Mouse (Mus musculus) neural tube, embryonic 11.5 days (tissue): ENCODE results near the gene Sap30. TPM values are rescaled to one million over a fixed set of nuclear protein-coding genes. Genes with fewer than 3 reads are reported as not detected.
A peak's percentile ranks its signal among the peaks of the same experiment; 100 is the strongest.
"Not testable (repeated sequence)": the region's sequence is repeated elsewhere in the genome, so short reads cannot be mapped to it uniquely, and the experiment has no call there.

Experiments used
- ATAC-seq: fragments of 200-750 bp; cut with Nextera tagmentation; 2 replicates; pipeline ENCODE4 v1.8.0; 2017; ENCODE audit warnings: moderate number of reproducible peaks, mild to moderate bottlenecking, moderate TSS enrichment, moderate library complexity; ENCODE audit not compliant: insufficient read depth, low FRiP score, low TSS enrichment
- DNase-seq: peaks from one replicate; pipeline ENCODE4 v3.0.0-alpha.2; 2015; ENCODE audit warnings: low spot score
- H3K27ac ChIP-seq: fragments of 300-500 bp; sonication (generic); 2 replicates; pipeline ENCODE4 v1.5.1; 2014; ENCODE audit warnings: low read depth, mild to moderate bottlenecking, low read length
- H3K27me3 ChIP-seq: fragments of 300-500 bp; sonication (generic); 2 replicates; pipeline ENCODE4 v1.6.1; 2014; ENCODE audit warnings: mild to moderate bottlenecking, low read length, mixed read lengths; ENCODE audit not compliant: control insufficient read depth, insufficient read depth
- H3K36me3 ChIP-seq: fragments of 300-500 bp; sonication (generic); 2 replicates; pipeline ENCODE4 v1.6.1; 2014; ENCODE audit warnings: mild to moderate bottlenecking, low read length, moderate library complexity, mixed read lengths; ENCODE audit not compliant: control insufficient read depth, insufficient read depth
- H3K4me1 ChIP-seq: fragments of 300-500 bp; sonication (generic); 2 replicates; pipeline ENCODE4 v1.6.1; 2014; ENCODE audit warnings: low read length, mixed read lengths; ENCODE audit not compliant: control insufficient read depth, insufficient read depth
- H3K4me2 ChIP-seq: fragments of 300-500 bp; sonication (generic); 2 replicates; pipeline ENCODE4 v1.6.1; 2014; ENCODE audit warnings: low read depth, mild to moderate bottlenecking, moderate library complexity
- H3K4me3 ChIP-seq: fragments of 300-500 bp; sonication (generic); 2 replicates; pipeline ENCODE4 v1.5.1; 2014; ENCODE audit warnings: low read depth, low read length
- H3K9ac ChIP-seq: fragments of 300-500 bp; sonication (generic); 2 replicates; pipeline ENCODE4 v1.6.1; 2014; ENCODE audit warnings: mild to moderate bottlenecking, low read length
- H3K9me3 ChIP-seq: fragments of 300-500 bp; sonication (generic); 2 replicates; pipeline ENCODE4 v1.6.1; 2016; ENCODE audit warnings: low read length; ENCODE audit not compliant: control insufficient read depth
- WGBS: fragments of 180-500 bp; shearing (Covaris S2); extraction: QIAGEN DNeasy Blood & Tissue Kit; methylation state at CpG from one replicate; pipeline ENCODE4 v1.1.7; 2014; 5-methylcytosine and 5-hydroxymethylcytosine counted together
- polyA plus RNA-seq: library from polyadenylated mRNA; unstranded; fragments of >200 nt; fragmentation: Nextera tagmentation; extraction: Ambion mirVana; gene quantifications from 2 replicates; pipeline ENCODE4 v1.2.1, GENCODE M21; 2014

Sap30 gene
- polyA plus RNA-seq, 1 experiment from 2014 or later: 103 TPM

DNA sequence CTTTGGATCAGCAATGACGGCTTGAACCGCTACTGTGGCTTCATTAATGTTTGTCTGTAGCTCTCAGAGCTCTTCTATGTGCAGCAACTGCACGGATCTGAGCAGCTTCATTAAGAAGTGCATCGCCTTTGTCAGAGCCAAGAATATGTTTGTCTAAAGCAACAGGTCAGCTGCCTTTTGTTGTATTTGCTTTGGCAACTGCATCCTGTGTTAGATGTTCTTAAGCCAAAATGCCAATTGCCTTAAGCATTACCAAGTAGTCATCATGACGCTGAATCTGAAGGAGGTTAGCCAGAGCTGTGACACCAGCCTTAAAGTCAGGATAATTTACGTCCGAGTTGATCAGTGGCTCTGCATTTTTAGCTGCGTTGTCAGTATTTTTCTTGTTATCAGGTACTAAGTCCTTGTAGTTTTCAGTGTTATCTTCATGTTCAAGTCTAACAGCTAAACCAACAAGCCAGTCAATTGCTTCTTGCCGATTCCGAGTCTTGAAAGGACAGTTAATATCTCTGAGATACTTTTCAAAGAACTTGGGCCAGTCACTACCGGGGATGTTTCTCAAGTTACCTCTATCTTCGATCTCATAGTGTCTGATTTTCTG lies 32.6 kb upstream of the Sap30 start:
- H3K4me2 ChIP-seq: no peak overlapping the region
- no peak overlapping the region for H3K9ac ChIP-seq
- no peaks in the 10 kb centered on the region for H3K36me3 ChIP-seq
- H3K9me3 ChIP-seq: no peaks in the 10 kb centered on the region
- no peaks in the 10 kb centered on the region for H3K4me1 ChIP-seq
- 92% methylated on average over 12 of the region's 12 CpGs for WGBS
- H3K27me3 ChIP-seq: no peaks in the 10 kb centered on the region
- H3K4me3 ChIP-seq: no peak overlapping the region
- DNase-seq: no peak
- no peak for ATAC-seq
- no peak overlapping the region for H3K27ac ChIP-seq

GRCm38 (mm10) chr8:57517723-57518122 lies 30.1 kb upstream of the Sap30 start:
- H3K36me3 ChIP-seq: no peaks in the 10 kb centered on the region
- H3K27me3 ChIP-seq: no peaks in the 10 kb centered on the region
- no peaks in the 10 kb centered on the region for H3K9me3 ChIP-seq
- DNase-seq (no peak), ATAC-seq (no peak)
- no peak overlapping the region for H3K27ac ChIP-seq
- 93% methylated on average over 3 of the region's 3 CpGs for WGBS
- H3K4me1 ChIP-seq: no peaks in the 10 kb centered on the region
- no peak overlapping the region for H3K4me3 ChIP-seq
- H3K4me2 ChIP-seq: no peak overlapping the region
- H3K9ac ChIP-seq: no peak overlapping the region

GRCm38 (mm10) chr8:57516685-57517084 lies 29.0 kb upstream of the Sap30 start:
- 92% methylated on average over 4 of the region's 5 CpGs for WGBS
- DNase-seq, H3K27ac ChIP-seq, H3K4me2 ChIP-seq, H3K9ac ChIP-seq, H3K36me3 ChIP-seq, ATAC-seq, H3K4me1 ChIP-seq, H3K4me3 ChIP-seq, H3K9me3 ChIP-seq, H3K27me3 ChIP-seq: not testable (repeated sequence)

GRCm38 (mm10) chr8:57513178-57513661 lies 25.6 kb upstream of the Sap30 start:
- H3K27ac ChIP-seq, DNase-seq: not testable (repeated sequence)
- 31% methylated on average over 10 of the region's 10 CpGs for WGBS

DNA sequence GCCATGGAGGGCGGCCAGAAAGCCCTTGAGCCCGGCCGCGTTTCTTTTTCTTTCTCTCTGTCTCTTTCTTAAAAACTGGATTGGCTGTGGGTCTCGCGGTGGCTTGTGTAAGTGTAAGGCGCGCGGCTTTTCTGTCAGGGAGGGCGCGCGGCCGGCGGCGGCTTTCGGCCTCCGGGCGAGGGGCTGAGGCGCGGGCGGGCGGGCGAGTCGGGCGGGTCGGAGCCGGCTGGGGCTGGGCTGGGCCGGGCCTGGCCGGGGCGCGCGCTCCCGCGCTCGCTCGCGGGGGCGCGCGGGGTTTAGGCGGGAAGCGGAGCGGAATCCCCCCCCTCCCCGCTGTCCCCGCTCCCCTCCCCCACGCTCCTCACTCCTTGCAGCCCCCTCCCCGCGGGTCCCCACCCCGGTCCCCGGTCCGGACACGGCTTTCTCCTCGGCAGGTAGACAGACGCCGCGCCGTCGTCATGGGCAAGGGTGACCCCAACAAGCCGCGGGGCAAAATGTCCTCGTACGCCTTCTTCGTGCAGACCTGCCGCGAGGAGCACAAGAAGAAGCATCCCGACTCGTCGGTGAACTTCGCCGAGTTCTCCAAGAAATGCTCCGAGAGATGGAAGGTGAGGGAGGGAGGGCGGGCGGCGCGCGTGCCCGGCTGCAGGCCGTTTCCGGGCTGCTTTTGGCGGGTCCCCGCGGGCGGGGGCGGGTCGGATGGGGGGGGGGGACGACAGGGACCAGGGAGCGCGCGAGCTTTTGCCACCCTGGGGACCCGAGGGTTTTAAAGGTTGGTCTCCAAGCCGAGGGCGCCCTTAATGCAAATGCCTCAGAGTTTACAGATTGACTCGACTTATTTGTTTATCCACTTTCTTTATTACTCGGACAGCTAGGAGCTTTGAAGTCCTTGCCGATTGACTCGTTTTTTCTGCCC lies 24.7 kb upstream of the Sap30 start:
- peak overlapping the region; percentile 100 for H3K9ac ChIP-seq
- DNase-seq (peak; percentile 74), ATAC-seq (peak; percentile 59)
- H3K4me1 ChIP-seq: no peaks in the 10 kb centered on the region
- H3K27ac ChIP-seq: peak overlapping the region; percentile 100
- no peaks in the 10 kb centered on the region for H3K9me3 ChIP-seq
- H3K4me3 ChIP-seq: peak overlapping the region; percentile 94
- peak overlapping the region; percentile 57 for H3K4me2 ChIP-seq
- H3K27me3 ChIP-seq: no peaks in the 10 kb centered on the region
- H3K36me3 ChIP-seq: no peaks in the 10 kb centered on the region
- under 1% methylated on average over 62 of the region's 96 CpGs for WGBS

More at GRCm38 (mm10) chr8:57513178-57513661, 25.6 kb upstream of the Sap30 start:
- Histone ChIP-seq H3K4me3 (peak overlapping the region; percentile 94), H3K4me2 (peak overlapping the region; percentile 57), H3K9ac (peak overlapping the region; percentile 100)
- H3K9me3 ChIP-seq, H3K27me3 ChIP-seq, H3K4me1 ChIP-seq, ATAC-seq, H3K36me3 ChIP-seq: not testable (repeated sequence)

DNA sequence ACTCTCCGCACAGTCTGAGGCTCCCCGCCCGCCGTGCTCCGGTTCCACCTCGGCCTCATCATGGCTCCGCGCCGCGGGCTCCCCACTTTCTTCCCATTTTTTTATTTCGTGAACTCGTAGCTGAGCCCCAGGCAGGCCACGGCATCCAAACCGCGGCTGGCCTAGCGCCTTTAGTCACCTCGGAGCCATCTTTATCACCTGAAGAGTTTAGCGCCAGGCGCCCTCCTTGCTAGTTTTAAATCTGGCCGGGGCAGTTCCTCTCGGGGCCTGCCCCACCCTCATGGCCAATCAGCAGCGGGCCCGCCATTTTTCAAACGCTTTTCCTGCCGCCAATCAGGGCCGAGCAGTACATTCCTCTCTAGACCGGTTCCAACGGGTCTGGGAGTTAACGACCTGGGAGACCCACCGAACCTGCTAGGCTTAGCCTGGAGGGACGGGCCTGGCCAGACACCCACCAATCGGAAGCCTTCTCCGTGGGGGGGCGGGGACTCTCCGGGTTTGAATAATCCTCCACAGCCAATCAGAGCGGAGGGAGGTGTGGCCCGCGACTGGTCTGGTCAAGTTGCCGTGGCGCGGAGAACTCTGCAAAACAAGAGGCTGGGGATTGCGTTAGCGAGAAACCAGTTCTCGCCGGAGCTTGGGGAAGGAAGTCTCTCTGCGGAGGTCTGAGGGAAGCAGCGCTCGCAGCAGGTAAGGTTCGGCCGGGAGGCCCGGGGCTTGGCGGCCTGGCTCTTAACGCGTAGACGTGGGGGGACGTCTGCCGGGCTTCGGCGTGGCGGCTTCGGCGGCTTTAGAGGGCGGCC lies 23.9 kb upstream of the Sap30 start, which contains the start of gene Hmgb2:
TSS of gene Hmgb2 (plus strand) at position 592 of the 803 bp plus-strand sequence.
- H3K4me1 ChIP-seq: no peaks in the 10 kb centered on the region
- H3K9me3 ChIP-seq: no peaks in the 10 kb centered on the region
- under 1% methylated on average over 61 of the region's 63 CpGs for WGBS
- peak within 1 kb of the TSS; percentile 94 for H3K4me3 ChIP-seq
- H3K9ac ChIP-seq: peak within 1 kb of the TSS; percentile 100
- DNase-seq (peak; percentile 100), ATAC-seq (peak; percentile 99)
- no peaks in the 10 kb centered on the region for H3K27me3 ChIP-seq
- H3K4me2 ChIP-seq: peak within 1 kb of the TSS; percentile 83
- H3K27ac ChIP-seq: peak within 1 kb of the TSS; percentile 100
- H3K36me3 ChIP-seq: no peaks in the 10 kb centered on the region

DNA sequence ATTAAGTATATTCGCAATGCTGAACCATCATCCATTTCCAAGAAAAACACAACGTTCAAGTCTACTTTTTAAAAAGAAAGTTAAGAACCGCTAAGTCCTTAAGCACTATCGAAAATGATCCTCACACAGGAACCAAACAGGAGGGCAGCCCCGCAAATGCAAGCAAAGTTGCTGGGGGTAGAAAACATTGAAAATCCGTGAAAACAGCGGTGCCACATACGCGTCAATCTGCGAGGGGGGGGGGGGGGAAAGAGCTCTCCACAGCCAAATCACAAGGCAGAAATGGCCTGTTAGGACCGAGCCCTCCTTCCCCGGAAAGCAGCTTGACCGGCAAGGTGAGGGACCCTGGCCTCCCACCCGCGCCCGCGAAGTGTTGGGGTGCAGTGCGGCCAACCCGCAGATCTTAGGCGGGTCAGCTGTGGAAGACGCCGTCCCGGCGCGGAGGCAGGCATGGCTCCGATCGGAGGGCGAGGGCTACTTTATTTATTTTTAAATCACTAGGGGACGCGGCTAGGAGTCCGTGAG lies 23.2 kb upstream of the Sap30 start:
- H3K4me3 ChIP-seq: peak overlapping the region; percentile 94
- H3K4me1 ChIP-seq: no peaks in the 10 kb centered on the region
- DNase-seq (no peak), ATAC-seq (peak; percentile 17)
- H3K9ac ChIP-seq: peak overlapping the region; percentile 91
- no peaks in the 10 kb centered on the region for H3K27me3 ChIP-seq
- 3% methylated on average over 27 of the region's 31 CpGs for WGBS
- H3K36me3 ChIP-seq: no peaks in the 10 kb centered on the region
- H3K27ac ChIP-seq: peak overlapping the region; percentile 84
- H3K9me3 ChIP-seq: no peaks in the 10 kb centered on the region
- H3K4me2 ChIP-seq: peak overlapping the region; percentile 83

- H3K9me3 ChIP-seq: no peaks in the 10 kb centered on the region
- H3K4me2 ChIP-seq: no peak overlapping the region
- DNase-seq (no peak), ATAC-seq (no peak)
- H3K4me3 ChIP-seq: no peak overlapping the region
- no peaks in the 10 kb centered on the region for H3K4me1 ChIP-seq
- H3K27ac ChIP-seq: no peak overlapping the region
- no peak overlapping the region for H3K9ac ChIP-seq
- no peaks in the 10 kb centered on the region for H3K27me3 ChIP-seq
- no peaks in the 10 kb centered on the region for H3K36me3 ChIP-seq
- 87% methylated on average over 4 of the region's 4 CpGs for WGBS
These were observed 21.0 kb upstream of the Sap30 start for GRCm38 (mm10) chr8:57508657-57509056.
